Comparison of ENCODE assay signal across 10 mouse cellular contexts in genomic region chr15:31563577-31564546, GRCm38 (mm10). TPM values are rescaled to one million over a fixed set of nuclear protein-coding genes. Genes with fewer than 3 reads are reported as not detected.
DNase-seq lines count a peak whose midpoint lies in the region; ATAC-seq lines count a peak whose summit lies in the region.
"Had no signal": no experiment of that assay in that cellular context is flagged by ENCODE, and none has a peak within 500 bp of the region (broad histone marks: within the 10 kb centered on the region; RNA-seq: fewer than 3 reads in every experiment).

No protein-coding gene starts in this region.

- H3K4me1 ChIP-seq in heart, embryonic 16.5 days (ENCODE audit: control insufficient read depth, insufficient read depth, low read length): peaks cover 20% of the 10 kb centered on the region
- H3K4me1 ChIP-seq in kidney, embryonic 14.5 days (ENCODE audit: control insufficient read depth, insufficient read depth, low read length): peaks cover 8% of the 10 kb centered on the region; the same call in 1 of the 2 replicates

- DNase-seq in heart, adult 11 months: no peak
- peak; percentile 43 to 63 for DNase-seq in adrenal gland, postnatal 36 days
- DNase-seq in layer of hippocampus, postnatal 36 days: no peak
- no peak for DNase-seq in Muller cell, postnatal 12 days (ENCODE audit: inconsistent ontology term)
- DNase-seq in urinary bladder, postnatal 4 days (ENCODE audit: low spot score in 2 of 2): no peak
- DNase-seq: thymus, postnatal 25 days had no signal

- H3K9ac ChIP-seq in heart, embryonic 16.5 days (ENCODE audit: low read length): no peak overlapping the region
- H3K9ac ChIP-seq in kidney, embryonic 14.5 days (ENCODE audit: low read depth, low read length): no peak overlapping the region

- no peaks in the 10 kb centered on the region for H3K9me3 ChIP-seq in heart, embryonic 16.5 days (replicated peaks; ENCODE audit: control insufficient read depth, low read length)
- H3K9me3 ChIP-seq in kidney, embryonic 14.5 days (ENCODE audit: control insufficient read depth, low read length): no peaks in the 10 kb centered on the region; the same call in 1 of the 2 replicates

- ATAC-seq in heart, embryonic 16.5 days (replicated peaks; ENCODE audit: extremely low read depth, insufficient read depth, low FRiP score): no peak
- no peak for ATAC-seq in kidney, embryonic 14.5 days (ENCODE audit: low FRiP score, low TSS enrichment)
- 0 out of 2 replicates have a peak, but pooled peaks have one; percentile 35 for ATAC-seq in megakaryocyte, adult 5-6 weeks (ENCODE audit: poor library complexity, severe bottlenecking)
- ATAC-seq: inflammation-experienced regulatory T-cells, adult 6 months had no signal

- H3K36me3 ChIP-seq in heart, embryonic 16.5 days (ENCODE audit: control insufficient read depth, insufficient read depth): no peaks in the 10 kb centered on the region
- H3K36me3 ChIP-seq in kidney, embryonic 14.5 days (ENCODE audit: control insufficient read depth, insufficient read depth, low read length): no peaks in the 10 kb centered on the region

- H3K4me3 ChIP-seq in heart, embryonic 16.5 days (ENCODE audit: low read length): peak overlapping the region; percentile 26; the same call in 1 of the 2 replicates
- no peak overlapping the region for H3K4me3 ChIP-seq in kidney, embryonic 14.5 days (ENCODE audit: low read length)

- no peaks in the 10 kb centered on the region for H3K27me3 ChIP-seq in heart, embryonic 16.5 days (ENCODE audit: control insufficient read depth, insufficient read depth, low read length)
- no peaks in the 10 kb centered on the region for H3K27me3 ChIP-seq in kidney, embryonic 14.5 days (ENCODE audit: control insufficient read depth, insufficient read depth, low read length)

- WGBS in heart, embryonic 16.5 days: 41% methylated on average over 19 of the region's 19 CpGs
- WGBS in kidney, embryonic 14.5 days: 47% methylated on average over 19 of the region's 19 CpGs

- H3K27ac ChIP-seq in heart, embryonic 16.5 days (ENCODE audit: low read length): no peak overlapping the region
- no peak overlapping the region for H3K27ac ChIP-seq in kidney, embryonic 14.5 days (ENCODE audit: low read depth, low read length)

- peak overlapping the region; percentile 52 for H3K4me2 ChIP-seq in heart, embryonic 16.5 days (ENCODE audit: low read depth, low read length)
- peak overlapping the region; percentile 13; the same call in 1 of the 2 replicates for H3K4me2 ChIP-seq in kidney, embryonic 14.5 days (replicated peaks; ENCODE audit: low read depth, low read length)

RNA-seq across cellular contexts. Expression of gene Cmbl, which starts 1.3 kb away (rescaled TPM):
- polyA plus RNA-seq in heart, embryonic 16.5 days (2015; fragmentation: Nextera tagmentation; extraction: Ambion mirVana): 10.9 and 12.2 TPM in 2 replicates
- 100 to 1,000 TPM; 117 to 206 TPM for total RNA-seq in adrenal gland, postnatal 36 days (2021)
- 5.5 and 5.9 TPM in 2 replicates for polyA plus RNA-seq in kidney, embryonic 14.5 days (2014; fragmentation: Nextera tagmentation; extraction: Ambion mirVana)
- total RNA-seq in megakaryocyte, adult 5-6 weeks (2015): 0.46 TPM in 1 of 2 replicates, not detected in the other
- total RNA-seq in megakaryocyte, adult 5-6 weeks (2017): 0.48 TPM in 1 of 2 replicates, not detected in the other
- total RNA-seq in layer of hippocampus, postnatal 36 days (2021): 10 to 100 TPM; 10.6 to 11.8 TPM
- polyA plus RNA-seq: inflammation-experienced regulatory T-cells, adult 6 months had no signal

RNA-seq across cellular contexts. Expression of gene March6, which starts 33.0 kb away (rescaled TPM):
- 29.0 and 31.3 TPM in 2 replicates for polyA plus RNA-seq in heart, embryonic 16.5 days (2015; fragmentation: Nextera tagmentation; extraction: Ambion mirVana)
- 100 to 1,000 TPM; 132 to 160 TPM for total RNA-seq in adrenal gland, postnatal 36 days (2021)
- 21.5 and 42.4 TPM in 2 replicates for polyA plus RNA-seq in kidney, embryonic 14.5 days (2014; fragmentation: Nextera tagmentation; extraction: Ambion mirVana)
- total RNA-seq in megakaryocyte, adult 5-6 weeks (2015): 35.7 and 38.4 TPM in 2 replicates
- 31.1 and 34.2 TPM in 2 replicates for total RNA-seq in megakaryocyte, adult 5-6 weeks (2017)
- total RNA-seq in layer of hippocampus, postnatal 36 days (2021): 100 to 1,000 TPM; 183 to 187 TPM

RNA-seq across cellular contexts. Expression of gene Cct5, which starts 37.7 kb away (rescaled TPM):
- 359 and 373 TPM in 2 replicates for polyA plus RNA-seq in heart, embryonic 16.5 days (2015; fragmentation: Nextera tagmentation; extraction: Ambion mirVana)
- total RNA-seq in adrenal gland, postnatal 36 days (2021): 100 to 1,000 TPM; 318 to 346 TPM
- polyA plus RNA-seq in kidney, embryonic 14.5 days (2014; fragmentation: Nextera tagmentation; extraction: Ambion mirVana): 639 and 654 TPM in 2 replicates
- 274 and 308 TPM in 2 replicates for total RNA-seq in megakaryocyte, adult 5-6 weeks (2015)
- 263 and 265 TPM in 2 replicates for total RNA-seq in megakaryocyte, adult 5-6 weeks (2017)
- total RNA-seq in layer of hippocampus, postnatal 36 days (2021): 100 to 1,000 TPM; 246 to 254 TPM

RNA-seq across cellular contexts. Expression of gene Fam173b, which starts 37.8 kb away (rescaled TPM):
- 14.4 and 14.8 TPM in 2 replicates for polyA plus RNA-seq in heart, embryonic 16.5 days (2015; fragmentation: Nextera tagmentation; extraction: Ambion mirVana)
- 10 to 100 TPM; 22.4 to 25.2 TPM for total RNA-seq in adrenal gland, postnatal 36 days (2021)
- 12.3 and 13.1 TPM in 2 replicates for polyA plus RNA-seq in kidney, embryonic 14.5 days (2014; fragmentation: Nextera tagmentation; extraction: Ambion mirVana)
- 7.0 and 10.5 TPM in 2 replicates for total RNA-seq in megakaryocyte, adult 5-6 weeks (2015)
- 5.6 and 8.0 TPM in 2 replicates for total RNA-seq in megakaryocyte, adult 5-6 weeks (2017)
- total RNA-seq in layer of hippocampus, postnatal 36 days (2021): 10 to 100 TPM; 12.3 to 13.2 TPM

Comparison
In these comparisons a context has a peak if more than half of its experiments do, and no peak if none do; other contexts are left out.
1. DNase-seq: peak in adrenal gland, postnatal 36 days (2 of 2); none in heart, adult 11 months (single experiment), layer of hippocampus, postnatal 36 days (0 of 2), Muller cell, postnatal 12 days (single experiment) and urinary bladder, postnatal 4 days (0 of 2).
2. RNA of gene Cmbl, which starts 1.3 kb away (total RNA-seq): 117 to 206 TPM in adrenal gland, postnatal 36 days; 10.6 to 11.8 TPM in layer of hippocampus, postnatal 36 days and 0.46 to 0.48 TPM in megakaryocyte, adult 5-6 weeks; every median in the first group is over 4 times any median in the second.